In the genomic region with DNA sequence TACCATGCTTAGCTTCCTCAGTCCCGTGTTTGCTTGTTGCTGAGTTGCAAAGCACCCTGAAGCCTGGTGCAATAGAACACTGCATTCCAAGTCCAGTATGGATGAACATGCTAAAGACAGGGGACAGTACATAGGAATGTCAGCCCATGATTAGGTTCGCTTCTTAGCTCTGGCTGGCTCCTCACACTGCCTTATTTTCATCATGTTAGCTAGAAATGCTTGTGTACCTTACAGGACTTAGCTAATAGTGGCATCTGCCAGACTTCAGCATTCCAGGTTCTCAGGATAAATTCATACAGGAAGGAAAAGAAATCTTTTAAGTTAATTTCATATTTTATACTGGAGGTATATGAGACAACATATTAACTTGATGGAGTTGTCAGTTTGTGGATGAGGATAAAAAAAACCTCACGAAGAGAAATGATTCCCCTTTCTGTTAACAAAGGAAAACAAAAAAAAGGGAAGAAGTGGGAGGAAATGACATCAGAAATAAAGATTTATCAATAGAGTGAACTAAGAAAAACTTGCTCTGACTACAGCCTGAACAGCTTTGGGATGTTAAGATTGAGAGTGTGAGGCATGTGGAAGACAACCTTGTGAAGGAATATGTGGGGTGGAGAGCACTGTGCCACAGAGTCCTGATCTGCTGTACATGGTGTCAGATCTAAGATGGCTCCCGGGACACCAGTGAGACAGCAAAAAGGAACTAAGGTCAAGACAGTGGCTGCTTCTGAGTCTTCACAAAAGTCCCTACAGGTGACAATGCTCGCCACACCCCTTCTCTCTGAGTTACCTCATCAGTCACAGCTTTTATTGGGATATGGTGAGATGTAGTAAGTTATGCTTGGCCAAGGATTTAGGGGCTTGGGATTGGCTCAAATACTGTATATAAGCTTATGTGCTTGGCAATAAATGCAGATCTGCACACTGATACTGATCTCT, we compare ENCODE assay signal across 1 mouse cellular context.
TF ChIP-seq lines count a peak whose summit lies in the region.

No protein-coding gene starts in this region.

TF ChIP-seq in MEL, 35 proteins besides CTCF, POLR2A, EP300 and RAD21 (continued from another document):
- TF ChIP-seq CHD1 (IDR thresholded peaks at IDR 0.05; ENCODE audit: low read depth, low read length) (0 out of 2 replicates have a peak, but pooled peaks have one; percentile 70), MAFK (IDR thresholded peaks at IDR 0.05; ENCODE audit: borderline replicate concordance, low read depth, low read length) (no peak), RCOR1 (IDR thresholded peaks at IDR 0.05; ENCODE audit: low read depth, low read length) (peak; percentile 76)
